Mouse (Mus musculus) small intestine, adult 2 months (tissue): ENCODE measurements around the gene Actl6b.

ENCODE experiments used
- CTCF ChIP-seq: fragments of 200-500 bp; IDR thresholded peaks from 2 replicates; pipeline ENCODE4 v1.5.1; 2012; ENCODE audit warnings: low read depth, mild to moderate bottlenecking, control low read depth, inconsistent platforms, low read length, moderate library complexity, mixed read lengths; ENCODE audit not compliant: insufficient replicate concordance, insufficient read length; ENCODE audit errors: extremely low read depth
- POLR2A ChIP-seq: fragments of 200-500 bp; IDR thresholded peaks from 2 replicates; pipeline ENCODE4 v1.6.1; 2012; ENCODE audit warnings: low read depth, mild to moderate bottlenecking, control low read depth, inconsistent platforms, low read length, moderate library complexity

DNA sequence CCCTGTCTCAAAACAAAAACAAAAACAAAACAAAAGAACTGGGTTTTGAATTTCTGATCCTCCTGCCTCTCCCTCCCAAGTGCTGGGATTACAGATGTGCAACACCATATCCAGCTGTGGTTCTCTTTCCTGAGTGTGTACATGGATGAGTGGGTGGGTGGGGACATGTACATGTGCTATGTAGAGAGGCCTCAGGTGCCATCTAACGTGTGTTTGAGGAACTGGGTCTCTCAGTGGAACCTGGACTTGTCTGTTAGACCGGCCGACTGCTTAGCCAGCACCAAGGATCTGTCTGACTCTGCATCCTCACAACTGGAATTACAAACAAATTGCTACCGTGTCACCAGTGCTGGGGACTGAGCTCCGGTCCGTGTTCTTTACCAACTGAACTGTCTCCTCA, 44.3 kb downstream of the Actl6b start:
- TF ChIP-seq CTCF (no peak), POLR2A (no peak)
